Mouse (Mus musculus): ENCODE data around the gene Ap1m2. TPM values are rescaled to one million over a fixed set of nuclear protein-coding genes. Genes with fewer than 3 reads are reported as not detected.

Gene Ap1m2
- polyA plus RNA-seq, 1 experiment: 2.0 TPM

- WGBS: 84% methylated on average over 7 of the region's 7 CpGs
- TF ChIP-seq POLR2A (IDR thresholded peaks at IDR 0.05; ENCODE audit: low read depth, low read length): no peak
- TF ChIP-seq CTCF (IDR thresholded peaks at IDR 0.05; ENCODE audit: extremely low read depth, insufficient read depth, insufficient read length, insufficient replicate concordance): no peak
- no peak overlapping the region for H3K27ac ChIP-seq (ENCODE audit: insufficient read depth, low read length)
- peaks cover 65% of the 10 kb centered on the region for H3K36me3 ChIP-seq (ENCODE audit: control insufficient read depth, insufficient read depth, low read length)
- H3K4me3 ChIP-seq (ENCODE audit: extremely low read depth, insufficient read depth, insufficient read length): no peak overlapping the region
- DNase-seq (ENCODE audit: low read depth in 1 of 2, low spot score in 2 of 2): no peak
- no peaks in the 10 kb centered on the region for H3K4me1 ChIP-seq (ENCODE audit: control insufficient read depth, insufficient read depth, insufficient read length)
- no peaks in the 10 kb centered on the region for H3K27me3 ChIP-seq (ENCODE audit: control insufficient read depth, insufficient read depth, low read length)
Measured at GRCm38 (mm10) chr9:21351178-21351577, 39.0 kb upstream of the Ap1m2 start.

- H3K36me3 ChIP-seq (ENCODE audit: control insufficient read depth, insufficient read depth, low read length): peaks cover 71% of the 10 kb centered on the region
- TF ChIP-seq CTCF (IDR thresholded peaks at IDR 0.05; ENCODE audit: extremely low read depth, insufficient read depth, insufficient read length, insufficient replicate concordance): no peak
- TF ChIP-seq POLR2A (IDR thresholded peaks at IDR 0.05; ENCODE audit: low read depth, low read length): no peak
- no peaks in the 10 kb centered on the region for H3K27me3 ChIP-seq (ENCODE audit: control insufficient read depth, insufficient read depth, low read length)
- 77% methylated on average over 3 of the region's 3 CpGs for WGBS
- H3K4me3 ChIP-seq (ENCODE audit: extremely low read depth, insufficient read depth, insufficient read length): no peak overlapping the region
- H3K4me1 ChIP-seq (ENCODE audit: control insufficient read depth, insufficient read depth, insufficient read length): no peaks in the 10 kb centered on the region
- H3K27ac ChIP-seq (ENCODE audit: insufficient read depth, low read length): no peak overlapping the region
- no peak for DNase-seq (ENCODE audit: low read depth in 1 of 2, low spot score in 2 of 2)
Measured at GRCm38 (mm10) chr9:21348152-21348551, 36.0 kb upstream of the Ap1m2 start.

GRCm38 (mm10) chr9:21346627-21347365 is 34.7 kb upstream of the Ap1m2 start:
- Histone ChIP-seq H3K36me3 (ENCODE audit: control insufficient read depth, insufficient read depth, low read length) (peaks cover 78% of the 10 kb centered on the region), H3K4me3 (ENCODE audit: extremely low read depth, insufficient read depth, insufficient read length) (no peak overlapping the region), H3K4me1 (ENCODE audit: control insufficient read depth, insufficient read depth, insufficient read length) (no peaks in the 10 kb centered on the region), H3K27ac (ENCODE audit: insufficient read depth, low read length) (no peak overlapping the region), H3K27me3 (ENCODE audit: control insufficient read depth, insufficient read depth, low read length) (no peaks in the 10 kb centered on the region)
- DNase-seq (ENCODE audit: low read depth in 1 of 2, low spot score in 2 of 2): no peak
- no peak for TF ChIP-seq POLR2A (IDR thresholded peaks at IDR 0.05; ENCODE audit: low read depth, low read length)
- TF ChIP-seq CTCF (IDR thresholded peaks at IDR 0.05; ENCODE audit: extremely low read depth, insufficient read depth, insufficient read length, insufficient replicate concordance): no peak
- 91% methylated on average over 16 of the region's 16 CpGs for WGBS

DNA sequence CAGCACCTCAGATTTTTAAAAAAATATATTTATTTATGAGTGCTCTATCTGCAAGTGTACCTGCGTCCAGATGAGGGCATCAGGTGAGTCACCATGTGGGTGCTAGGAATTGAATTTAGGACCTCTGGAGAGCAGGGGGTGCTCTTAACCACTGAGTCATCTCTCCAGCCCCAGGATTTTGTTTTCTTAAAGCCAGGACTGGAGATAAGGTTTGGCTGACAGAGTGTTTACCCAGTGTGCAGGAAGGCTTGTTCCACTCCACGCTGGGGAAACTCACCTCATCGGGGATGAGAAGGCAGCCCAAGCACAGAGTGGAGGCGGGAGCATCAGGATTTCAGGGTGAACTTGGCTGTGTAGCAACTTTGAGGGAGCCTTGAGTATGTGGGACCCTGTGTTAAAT is 28.3 kb upstream of the Ap1m2 start:
- Histone ChIP-seq H3K36me3 (ENCODE audit: control insufficient read depth, insufficient read depth, low read length) (peaks cover 47% of the 10 kb centered on the region), H3K4me3 (ENCODE audit: extremely low read depth, insufficient read depth, insufficient read length) (no peak overlapping the region), H3K4me1 (ENCODE audit: control insufficient read depth, insufficient read depth, insufficient read length) (no peaks in the 10 kb centered on the region; the same call in 1 of the 2 replicates), H3K27ac (ENCODE audit: insufficient read depth, low read length) (no peak overlapping the region), H3K27me3 (ENCODE audit: control insufficient read depth, insufficient read depth, low read length) (no peaks in the 10 kb centered on the region)
- TF ChIP-seq POLR2A (IDR thresholded peaks at IDR 0.05; ENCODE audit: low read depth, low read length): no peak
- no peak for TF ChIP-seq CTCF (IDR thresholded peaks at IDR 0.05; ENCODE audit: extremely low read depth, insufficient read depth, insufficient read length, insufficient replicate concordance)
- DNase-seq (ENCODE audit: low read depth in 1 of 2, low spot score in 2 of 2): no peak
- 93% methylated on average over 4 of the region's 4 CpGs for WGBS

- H3K27me3 ChIP-seq (ENCODE audit: control insufficient read depth, insufficient read depth, low read length): no peaks in the 10 kb centered on the region
- TF ChIP-seq CTCF (IDR thresholded peaks at IDR 0.05; ENCODE audit: extremely low read depth, insufficient read depth, insufficient read length, insufficient replicate concordance) (no peak), POLR2A (IDR thresholded peaks at IDR 0.05; ENCODE audit: low read depth, low read length) (no peak)
- H3K36me3 ChIP-seq (ENCODE audit: control insufficient read depth, insufficient read depth, low read length): peaks cover 25% of the 10 kb centered on the region
- no peak for DNase-seq (ENCODE audit: low read depth in 1 of 2, low spot score in 2 of 2)
- no peak overlapping the region for H3K4me3 ChIP-seq (ENCODE audit: extremely low read depth, insufficient read depth, insufficient read length)
- H3K4me1 ChIP-seq (ENCODE audit: control insufficient read depth, insufficient read depth, insufficient read length): peaks cover 7% of the 10 kb centered on the region
- H3K27ac ChIP-seq (ENCODE audit: insufficient read depth, low read length): no peak overlapping the region
- WGBS: 90% methylated on average over 20 of the region's 20 CpGs
Measured at GRCm38 (mm10) chr9:21337652-21338051, 25.5 kb upstream of the Ap1m2 start.

GRCm38 (mm10) chr9:21336491-21336890 is 24.4 kb upstream of the Ap1m2 start:
- Histone ChIP-seq H3K4me1 (ENCODE audit: control insufficient read depth, insufficient read depth, insufficient read length) (peaks cover 19% of the 10 kb centered on the region), H3K36me3 (ENCODE audit: control insufficient read depth, insufficient read depth, low read length) (peaks cover 14% of the 10 kb centered on the region)

GRCm38 (mm10) chr9:21335391-21335790 is 23.3 kb upstream of the Ap1m2 start:
- DNase-seq (ENCODE audit: low read depth in 1 of 2, low spot score in 2 of 2): no peak
- Histone ChIP-seq H3K36me3 (ENCODE audit: control insufficient read depth, insufficient read depth, low read length) (peaks cover 11% of the 10 kb centered on the region), H3K4me1 (ENCODE audit: control insufficient read depth, insufficient read depth, insufficient read length) (peaks cover 25% of the 10 kb centered on the region), H3K27ac (ENCODE audit: insufficient read depth, low read length) (no peak overlapping the region), H3K4me3 (ENCODE audit: extremely low read depth, insufficient read depth, insufficient read length) (no peak overlapping the region), H3K27me3 (ENCODE audit: control insufficient read depth, insufficient read depth, low read length) (no peaks in the 10 kb centered on the region)
- WGBS: 77% methylated on average over 4 of the region's 4 CpGs
- TF ChIP-seq CTCF (IDR thresholded peaks at IDR 0.05; ENCODE audit: extremely low read depth, insufficient read depth, insufficient read length, insufficient replicate concordance) (no peak), POLR2A (IDR thresholded peaks at IDR 0.05; ENCODE audit: low read depth, low read length) (no peak)

More at GRCm38 (mm10) chr9:21336491-21336890, 24.4 kb upstream of the Ap1m2 start:
- 94% methylated on average over 8 of the region's 8 CpGs for WGBS
- Histone ChIP-seq H3K27me3 (ENCODE audit: control insufficient read depth, insufficient read depth, low read length) (no peaks in the 10 kb centered on the region), H3K27ac (ENCODE audit: insufficient read depth, low read length) (no peak overlapping the region), H3K4me3 (ENCODE audit: extremely low read depth, insufficient read depth, insufficient read length) (no peak overlapping the region)
- TF ChIP-seq POLR2A (IDR thresholded peaks at IDR 0.05; ENCODE audit: low read depth, low read length) (no peak), CTCF (IDR thresholded peaks at IDR 0.05; ENCODE audit: extremely low read depth, insufficient read depth, insufficient read length, insufficient replicate concordance) (no peak)
- DNase-seq (ENCODE audit: low read depth in 1 of 2, low spot score in 2 of 2): no peak

All from spleen, adult 2 months (tissue).